Mouse (Mus musculus) heart, postnatal 4 days (tissue): ENCODE data around the gene Traf5. TPM values are rescaled to one million over a fixed set of nuclear protein-coding genes. Genes with fewer than 3 reads are reported as not detected.
A peak's percentile ranks its signal among the peaks of the same experiment; 100 is the strongest.

Source experiments
- DNase-seq: peaks from one replicate; pipeline ENCODE4 v3.0.0; 2021
- total RNA-seq, 2 experiments: library from RNA; stranded (reverse); gene quantifications; 2 replicates each; pipeline ENCODE4 v1.2.3; 2021

The Traf5 gene
- total RNA-seq, 2 experiments from 2014 or later = 15.0 to 22.4 TPM

GRCm38 (mm10) chr1:192062682-192063081, 29.7 kb downstream of the Traf5 start:
- no peak for DNase-seq

GRCm38 (mm10) chr1:192061666-192062306, 30.6 kb downstream of the Traf5 start:
- DNase-seq = peak; percentile 82

GRCm38 (mm10) chr1:192058911-192059310, 33.4 kb downstream of the Traf5 start:
- no peak for DNase-seq

- no peak for DNase-seq
These were observed 38.6 kb downstream of the Traf5 start for GRCm38 (mm10) chr1:192053726-192054125.

- DNase-seq = no peak
These were observed 39.4 kb downstream of the Traf5 start for GRCm38 (mm10) chr1:192052986-192053385.

GRCm38 (mm10) chr1:192052461-192052860, 39.9 kb downstream of the Traf5 start:
- no peak for DNase-seq

- no peak for DNase-seq
These were observed 93.3 kb downstream of the Traf5 start for GRCm38 (mm10) chr1:191999022-191999421.

- DNase-seq = no peak
These were observed 95.7 kb downstream of the Traf5 start for GRCm38 (mm10) chr1:191996621-191997185.

GRCm38 (mm10) chr1:191995916-191996315, 96.4 kb downstream of the Traf5 start:
- DNase-seq = no peak

GRCm38 (mm10) chr1:191995488-191995887, 96.9 kb downstream of the Traf5 start:
- peak; percentile 78 for DNase-seq

GRCm38 (mm10) chr1:191994476-191994875, 97.9 kb downstream of the Traf5 start:
- DNase-seq = no peak

GRCm38 (mm10) chr1:191992040-191992780, 100.1 kb downstream of the Traf5 start:
- DNase-seq = no peak

- peak; percentile 96 for DNase-seq
These were observed 102.4 kb downstream of the Traf5 start for GRCm38 (mm10) chr1:191989994-191990393.

GRCm38 (mm10) chr1:191989060-191989459, 103.3 kb downstream of the Traf5 start:
- no peak for DNase-seq

- peak; percentile 45 for DNase-seq
These were observed 103.7 kb downstream of the Traf5 start for GRCm38 (mm10) chr1:191988646-191989045.

- DNase-seq = no peak
These were observed 104.9 kb downstream of the Traf5 start for GRCm38 (mm10) chr1:191987481-191987769.

GRCm38 (mm10) chr1:191986674-191987480, 105.5 kb downstream of the Traf5 start:
- DNase-seq = no peak

GRCm38 (mm10) chr1:191981426-191982102, 110.8 kb downstream of the Traf5 start:
- DNase-seq = peak; percentile 80

GRCm38 (mm10) chr1:191977187-191977586, 115.2 kb downstream of the Traf5 start, which contains the start of gene Rd3:
Rd3 (plus strand) TSS chr1:191977370.
- peak; percentile 75 for DNase-seq

- no peak for DNase-seq
These were observed 117.6 kb downstream of the Traf5 start for GRCm38 (mm10) chr1:191974509-191975405.

- DNase-seq = no peak
These were observed 122.4 kb downstream of the Traf5 start for GRCm38 (mm10) chr1:191969939-191970338.
